Mouse (Mus musculus): Measurements from ENCODE around the gene Clhc1. TPM values are rescaled to one million over a fixed set of nuclear protein-coding genes. Genes with fewer than 3 reads are reported as not detected.
"Not testable (repeated sequence)": the region's sequence is repeated elsewhere in the genome, so short reads cannot be mapped to it uniquely, and the experiment has no call there.

The Clhc1 gene
- polyA plus RNA-seq, 1 experiment from 2014 or later = 0.05 TPM

DNA sequence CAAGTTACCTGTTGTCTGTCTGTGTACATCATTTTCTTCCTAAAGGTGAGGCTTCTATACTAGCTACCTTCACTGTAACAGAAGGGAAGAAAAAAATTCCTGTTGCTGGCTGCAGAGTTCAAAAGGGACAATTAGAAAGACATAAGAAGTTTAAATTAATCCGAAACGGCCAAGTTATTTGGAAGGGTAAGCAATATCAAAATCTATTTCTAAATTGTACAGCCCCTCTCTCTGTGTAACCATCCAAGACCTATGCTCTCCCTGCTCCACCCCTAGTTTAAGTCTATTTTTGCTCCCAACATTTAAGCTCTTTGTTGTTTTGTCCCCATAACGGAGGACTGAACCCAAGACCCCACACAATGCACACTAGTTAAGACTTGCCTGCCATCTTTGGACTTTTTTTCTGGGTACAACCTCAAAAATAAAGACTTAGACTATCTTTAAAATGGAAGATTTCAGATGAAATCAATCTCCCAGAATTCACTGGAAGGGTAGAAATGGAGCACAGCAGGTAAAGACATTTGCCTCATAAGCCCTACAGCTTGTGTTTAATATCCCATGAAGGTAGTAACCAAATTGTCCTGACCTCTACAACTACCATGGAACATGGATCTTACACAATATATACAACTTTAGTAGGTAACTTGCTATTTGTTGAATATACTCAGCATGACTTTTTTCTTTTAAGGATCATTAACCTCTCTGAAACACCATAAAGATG lies 3.4 kb upstream of the Clhc1 start:
- ATAC-seq (ENCODE audit: low read depth) (no peak), DNase-seq (no peak)
- Histone ChIP-seq H3K9ac (no peak overlapping the region), H3K4me3 (replicated peaks) (no peak overlapping the region), H3K4me2 (no peak overlapping the region), H3K27me3 (no peaks in the 10 kb centered on the region), H3K27ac (no peak overlapping the region), H3K36me3 (peaks cover 55% of the 10 kb centered on the region), H3K9me3 (replicated peaks) (no peaks in the 10 kb centered on the region), H3K4me1 (replicated peaks) (peaks cover 17% of the 10 kb centered on the region)
- 78% methylated on average over 3 of the region's 3 CpGs for WGBS (ENCODE audit: insufficient replicate concordance)

DNA sequence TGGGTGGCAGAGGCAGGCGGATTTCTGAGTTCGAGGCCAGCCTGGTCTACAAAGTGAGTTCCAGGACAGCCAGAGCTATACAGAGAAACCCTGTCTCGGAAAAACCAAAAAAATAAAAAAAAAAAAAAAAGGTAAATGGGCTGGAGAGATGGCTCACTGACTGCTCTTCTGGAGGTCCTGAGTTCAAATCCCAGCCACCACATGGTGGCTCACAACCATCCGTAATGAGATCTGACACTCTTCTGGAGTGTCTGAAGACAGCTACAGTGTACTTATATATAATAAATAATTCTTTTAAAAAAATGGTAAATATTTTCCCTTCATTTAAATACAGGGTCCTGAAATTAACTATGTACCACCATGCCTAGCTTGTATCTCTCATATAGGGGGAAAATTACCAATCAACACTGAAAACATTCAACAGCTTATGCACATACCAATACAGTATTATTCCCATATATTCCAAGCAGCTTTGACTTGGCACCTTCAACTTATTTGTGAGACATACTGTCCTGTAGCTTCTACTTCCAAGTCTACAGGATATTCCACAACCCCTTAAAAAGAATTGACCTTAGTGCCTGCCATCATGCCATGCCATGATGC lies 2.5 kb upstream of the Clhc1 start:
- WGBS (ENCODE audit: insufficient replicate concordance) = 65% methylated on average over 4 of the region's 4 CpGs
- DNase-seq; H3K27me3 ChIP-seq; H3K9me3 ChIP-seq (replicated peaks); ATAC-seq (ENCODE audit: low read depth); H3K9ac ChIP-seq; H3K27ac ChIP-seq: not testable (repeated sequence)
- peak overlapping the region; percentile 20; the same call in 1 of the 2 replicates for H3K4me3 ChIP-seq (replicated peaks)
- H3K4me2 ChIP-seq = peak overlapping the region; percentile 71
- H3K4me1 ChIP-seq (replicated peaks) = peaks cover 19% of the 10 kb centered on the region
- H3K36me3 ChIP-seq = peaks cover 53% of the 10 kb centered on the region

DNA sequence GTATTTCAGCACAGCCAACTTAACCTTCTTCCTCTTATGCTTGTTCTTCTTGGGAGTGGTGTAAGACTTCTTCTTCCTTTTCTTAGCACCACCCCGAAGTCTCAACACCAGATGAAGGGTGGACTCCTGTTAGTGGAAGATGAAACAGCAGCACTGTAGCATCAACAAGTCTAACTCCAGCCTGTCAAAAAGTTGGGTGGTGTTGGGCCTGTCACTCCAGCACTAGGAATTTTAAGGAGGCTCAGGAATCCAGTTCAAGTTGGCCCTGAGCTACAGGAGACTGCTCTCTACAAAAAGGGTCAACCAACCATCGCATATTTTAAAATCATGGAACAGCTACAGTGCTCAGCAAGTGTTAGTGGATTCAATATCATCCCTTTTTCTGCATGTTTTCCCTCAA lies 1.5 kb upstream of the Clhc1 start:
- peaks cover 49% of the 10 kb centered on the region for H3K36me3 ChIP-seq
- H3K4me3 ChIP-seq (replicated peaks) = peak overlapping the region; percentile 78
- not testable (repeated sequence) for ATAC-seq (ENCODE audit: low read depth); H3K27me3 ChIP-seq; DNase-seq; H3K9me3 ChIP-seq (replicated peaks)
- peak overlapping the region; percentile 89 for H3K9ac ChIP-seq
- peak overlapping the region; percentile 71 for H3K4me2 ChIP-seq
- 49% methylated on average over 2 of the region's 2 CpGs for WGBS (ENCODE audit: insufficient replicate concordance)
- H3K27ac ChIP-seq = peak overlapping the region; percentile 81
- H3K4me1 ChIP-seq (replicated peaks) = peaks cover 19% of the 10 kb centered on the region

DNA sequence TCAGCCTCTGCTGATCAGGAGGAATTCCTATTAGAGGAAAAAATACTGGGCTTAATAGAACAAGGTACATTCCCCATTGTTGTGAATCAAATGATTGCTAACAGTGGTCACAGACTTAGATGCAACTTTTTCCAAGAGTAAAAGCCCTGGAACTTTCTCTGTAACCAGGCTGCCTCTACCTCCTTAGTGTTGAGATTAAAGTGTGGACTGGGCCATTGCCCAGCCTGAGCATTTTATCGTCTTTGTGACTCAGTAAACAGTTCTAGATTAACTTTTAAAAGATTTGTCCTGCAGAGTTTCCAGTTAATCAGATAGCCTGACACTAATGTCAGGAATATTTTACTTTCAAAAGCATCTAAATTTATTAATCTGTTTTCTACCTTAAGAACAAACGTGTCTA lies 988 bp upstream of the Clhc1 start:
- H3K27ac ChIP-seq = peak overlapping the region; percentile 81
- ATAC-seq (ENCODE audit: low read depth) (no peak), DNase-seq (no peak)
- H3K9me3 ChIP-seq (replicated peaks) = no peaks in the 10 kb centered on the region
- WGBS (ENCODE audit: insufficient replicate concordance) = 3% methylated on average over 2 of the region's 2 CpGs
- peaks cover 19% of the 10 kb centered on the region for H3K4me1 ChIP-seq (replicated peaks)
- H3K4me2 ChIP-seq = peak overlapping the region; percentile 71
- peak overlapping the region; percentile 89 for H3K9ac ChIP-seq
- peaks cover 45% of the 10 kb centered on the region for H3K36me3 ChIP-seq
- no peaks in the 10 kb centered on the region for H3K27me3 ChIP-seq
- peak overlapping the region; percentile 78 for H3K4me3 ChIP-seq (replicated peaks)

DNA sequence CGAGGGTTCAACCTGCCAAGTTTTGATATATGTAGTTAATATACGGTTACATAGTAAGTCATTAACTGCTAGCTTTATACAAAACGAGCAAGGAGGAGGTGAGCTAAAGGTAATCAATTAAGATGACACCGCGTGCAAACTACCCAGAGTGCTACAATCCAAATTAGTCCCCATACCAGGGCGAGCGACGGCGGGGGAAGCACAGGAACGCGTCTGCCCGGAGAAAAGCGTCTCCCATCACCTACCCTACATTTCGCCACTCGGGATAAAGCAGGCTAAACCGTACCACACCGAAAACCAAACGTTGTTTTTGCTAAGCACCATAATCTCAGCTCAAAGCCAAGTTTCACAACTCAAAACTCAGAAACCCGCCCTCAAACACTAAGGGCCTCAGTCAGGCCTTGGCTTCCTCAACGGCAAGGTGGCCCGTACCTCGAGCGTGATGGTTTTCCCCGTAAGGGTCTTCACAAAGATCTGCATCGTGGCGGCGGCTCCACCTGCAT lies 450 bp upstream of the Clhc1 start:
- peak overlapping the region; percentile 71 for H3K4me2 ChIP-seq
- H3K4me3 ChIP-seq (replicated peaks) = peak overlapping the region; percentile 78
- H3K4me1 ChIP-seq (replicated peaks) = peaks cover 19% of the 10 kb centered on the region
- peak overlapping the region; percentile 81 for H3K27ac ChIP-seq
- under 1% methylated on average over 27 of the region's 27 CpGs for WGBS (ENCODE audit: insufficient replicate concordance)
- peak overlapping the region; percentile 89 for H3K9ac ChIP-seq
- ATAC-seq (ENCODE audit: low read depth) = no peak
- no peaks in the 10 kb centered on the region for H3K9me3 ChIP-seq (replicated peaks)
- H3K36me3 ChIP-seq = peaks cover 40% of the 10 kb centered on the region
- no peak for DNase-seq
- H3K27me3 ChIP-seq = no peaks in the 10 kb centered on the region

DNA sequence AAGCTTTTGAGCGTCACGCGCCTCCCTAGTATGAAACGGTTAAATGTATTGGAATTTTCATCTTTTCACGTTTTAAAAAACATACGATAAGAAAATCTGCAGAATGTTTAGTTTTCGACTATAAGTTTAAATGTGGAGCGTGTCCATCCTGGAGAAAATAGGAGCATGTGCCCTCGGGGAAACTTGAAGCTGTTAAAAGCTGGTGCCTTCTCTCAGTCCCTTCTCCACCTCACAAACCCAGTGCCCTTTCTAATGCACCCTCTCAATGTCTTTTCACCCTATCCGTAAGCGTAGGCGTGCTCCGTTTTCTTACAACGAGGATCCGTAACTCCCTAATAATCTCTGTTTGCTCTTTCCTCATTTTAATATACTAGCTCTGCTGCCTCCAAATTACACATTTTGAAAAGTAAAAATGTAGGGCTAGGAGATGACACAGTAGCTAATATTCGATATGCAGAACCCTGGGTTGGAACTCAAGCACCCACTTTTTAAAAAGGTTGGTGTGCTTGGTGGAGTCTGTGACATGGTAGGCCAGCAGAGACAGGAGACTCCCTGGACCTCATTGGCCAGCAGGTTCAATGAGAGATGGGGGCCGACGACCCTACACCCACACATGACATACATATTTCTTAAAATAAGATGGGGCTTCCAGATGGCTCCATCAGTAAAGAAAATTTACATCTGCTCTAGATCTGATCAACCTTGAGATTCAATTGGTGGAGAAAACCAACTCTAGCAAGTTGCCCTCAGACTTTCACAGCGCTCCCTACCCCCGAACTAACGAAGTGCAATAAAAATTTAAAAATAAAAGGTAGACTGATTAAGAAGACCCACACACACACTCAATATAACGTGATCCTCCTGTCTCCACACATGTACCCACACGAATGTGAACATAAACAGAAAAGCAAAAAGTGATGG lies 1.0 kb downstream of the Clhc1 start:
- ATAC-seq (ENCODE audit: low read depth) (no peak), DNase-seq (no peak)
- Histone ChIP-seq H3K4me3 (replicated peaks) (peak overlapping the region; percentile 78), H3K9ac (peak overlapping the region; percentile 89), H3K4me2 (peak overlapping the region; percentile 87), H3K9me3 (replicated peaks) (no peaks in the 10 kb centered on the region), H3K27ac (peak overlapping the region; percentile 81), H3K27me3 (no peaks in the 10 kb centered on the region), H3K4me1 (replicated peaks) (peaks cover 19% of the 10 kb centered on the region), H3K36me3 (peaks cover 29% of the 10 kb centered on the region)
- 16% methylated on average over 23 of the region's 23 CpGs for WGBS (ENCODE audit: insufficient replicate concordance)

DNA sequence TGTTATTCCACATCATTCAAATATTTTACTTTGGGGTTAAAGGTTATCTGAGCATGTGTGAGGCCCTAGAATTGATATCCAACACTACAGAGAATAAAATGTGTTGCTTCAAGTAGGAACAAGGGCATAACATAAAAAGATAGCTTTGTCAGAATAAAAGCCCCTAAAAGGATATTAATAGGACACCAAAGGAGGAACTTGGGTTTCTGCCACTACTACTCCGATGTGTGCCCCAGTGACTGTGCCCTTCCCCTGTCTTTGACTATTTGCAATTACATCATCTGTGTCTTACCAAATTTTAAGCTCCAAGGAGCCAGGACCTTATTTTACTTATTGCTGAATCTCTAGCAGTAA lies 1.7 kb downstream of the Clhc1 start:
- H3K27me3 ChIP-seq = no peaks in the 10 kb centered on the region
- WGBS (ENCODE audit: insufficient replicate concordance) = 25% methylated on average over 1 of the region's 1 CpGs
- peak overlapping the region; percentile 87 for H3K4me2 ChIP-seq
- H3K4me3 ChIP-seq (replicated peaks) = no peak overlapping the region
- no peaks in the 10 kb centered on the region for H3K9me3 ChIP-seq (replicated peaks)
- ATAC-seq (ENCODE audit: low read depth) (no peak), DNase-seq (no peak)
- H3K36me3 ChIP-seq = peaks cover 23% of the 10 kb centered on the region
- H3K4me1 ChIP-seq (replicated peaks) = peaks cover 19% of the 10 kb centered on the region
- peak overlapping the region; percentile 89; the same call in 1 of the 2 replicates for H3K9ac ChIP-seq
- no peak overlapping the region for H3K27ac ChIP-seq

DNA sequence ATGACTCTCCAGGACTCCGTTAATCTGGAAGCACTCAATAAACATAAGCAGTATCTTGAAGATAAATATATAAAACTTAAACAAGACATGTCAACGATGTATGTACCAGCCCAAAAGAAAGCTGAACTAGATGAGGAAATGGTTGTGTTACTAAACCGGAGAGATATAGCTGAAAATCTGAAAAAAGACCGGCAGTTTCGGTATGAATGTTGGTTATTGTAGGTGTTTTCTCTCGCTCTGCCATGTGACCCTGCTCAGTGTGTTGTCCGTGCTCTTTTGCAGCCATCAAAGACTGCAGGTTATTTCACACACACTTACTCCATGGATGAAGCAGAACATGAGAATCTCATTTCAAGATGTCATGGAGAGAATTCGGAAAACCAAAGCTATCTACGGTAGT lies 12.7 kb downstream of the Clhc1 start:
- Histone ChIP-seq H3K9me3 (replicated peaks) (no peaks in the 10 kb centered on the region), H3K27me3 (no peaks in the 10 kb centered on the region), H3K9ac (no peak overlapping the region), H3K4me1 (replicated peaks) (no peaks in the 10 kb centered on the region), H3K36me3 (no peaks in the 10 kb centered on the region), H3K4me3 (replicated peaks) (no peak overlapping the region), H3K4me2 (no peak overlapping the region), H3K27ac (no peak overlapping the region)
- DNase-seq (no peak), ATAC-seq (ENCODE audit: low read depth) (no peak)
- WGBS (ENCODE audit: insufficient replicate concordance) = 74% methylated on average over 9 of the region's 9 CpGs

DNA sequence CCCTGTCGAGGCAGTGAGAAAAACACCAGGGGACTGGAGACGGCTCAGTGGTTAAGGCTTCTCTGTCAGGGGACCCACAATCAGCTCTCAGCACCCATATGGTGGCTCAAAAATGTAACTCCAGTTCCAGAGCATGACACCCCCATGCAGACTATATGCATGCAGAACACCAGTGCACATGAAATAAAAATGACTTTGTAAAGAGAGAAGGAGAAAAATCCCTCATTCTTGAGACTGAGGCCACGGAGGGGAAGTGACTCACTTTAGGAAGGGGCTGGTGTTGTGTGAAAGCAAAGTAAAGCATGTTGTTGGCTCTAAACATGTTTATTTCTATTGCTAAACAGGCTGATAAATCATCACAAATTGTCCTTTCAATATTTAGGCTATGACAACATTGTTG lies 13.2 kb downstream of the Clhc1 start:
- H3K4me2 ChIP-seq = no peak overlapping the region
- no peak overlapping the region for H3K9ac ChIP-seq
- no peaks in the 10 kb centered on the region for H3K27me3 ChIP-seq
- ATAC-seq (ENCODE audit: low read depth) (no peak), DNase-seq (no peak)
- H3K4me1 ChIP-seq (replicated peaks) = no peaks in the 10 kb centered on the region
- no peak overlapping the region for H3K4me3 ChIP-seq (replicated peaks)
- H3K36me3 ChIP-seq = no peaks in the 10 kb centered on the region
- H3K9me3 ChIP-seq (replicated peaks) = no peaks in the 10 kb centered on the region
- no peak overlapping the region for H3K27ac ChIP-seq
- WGBS (ENCODE audit: insufficient replicate concordance) = 69% methylated on average over 3 of the region's 3 CpGs

DNA sequence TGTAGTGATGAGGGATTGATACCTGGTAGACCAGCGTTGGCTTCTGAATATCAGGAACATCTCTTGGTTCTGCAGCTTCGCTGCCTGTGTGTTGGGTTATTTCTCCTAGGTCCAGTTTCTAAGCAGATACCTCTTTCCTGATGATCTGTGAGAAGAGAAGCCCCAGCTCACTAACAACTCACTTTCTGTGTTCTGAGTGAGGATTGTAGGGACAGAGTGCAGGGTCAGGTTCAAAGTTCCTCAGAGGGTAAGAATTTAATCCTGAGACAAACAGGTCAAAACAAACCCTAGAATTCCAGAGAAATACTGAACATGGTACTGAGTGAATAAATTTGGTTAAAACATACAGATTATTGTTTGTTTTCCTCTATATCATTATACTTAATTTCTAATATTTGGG lies 15.7 kb downstream of the Clhc1 start:
- H3K4me1 ChIP-seq (replicated peaks) = no peaks in the 10 kb centered on the region
- H3K9me3 ChIP-seq (replicated peaks) = no peaks in the 10 kb centered on the region
- no peak for ATAC-seq (ENCODE audit: low read depth)
- H3K27ac ChIP-seq = no peak overlapping the region
- DNase-seq = no peak
- WGBS (ENCODE audit: insufficient replicate concordance) = 65% methylated on average over 2 of the region's 2 CpGs
- H3K36me3 ChIP-seq = no peaks in the 10 kb centered on the region
- no peak overlapping the region for H3K4me2 ChIP-seq
- no peak overlapping the region for H3K4me3 ChIP-seq (replicated peaks)
- H3K27me3 ChIP-seq = no peaks in the 10 kb centered on the region
- H3K9ac ChIP-seq = no peak overlapping the region

DNA sequence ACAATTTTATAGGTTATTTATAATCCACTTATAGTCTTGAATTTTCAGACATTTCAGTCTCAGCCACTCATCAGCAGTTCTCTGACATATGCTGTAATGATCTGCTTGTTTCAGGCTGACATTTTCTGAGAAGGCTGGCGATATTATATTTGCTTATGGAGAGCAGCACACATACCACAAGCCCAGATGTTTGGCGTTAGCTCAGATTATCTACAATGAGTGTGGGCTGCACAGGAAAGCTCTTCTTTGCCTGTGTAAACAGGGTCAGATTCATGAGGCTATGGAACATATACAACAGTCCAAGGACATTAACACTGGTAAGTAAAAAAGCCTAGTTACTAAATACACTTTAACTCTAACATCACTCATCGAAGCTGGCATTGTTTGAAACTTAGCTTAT lies 23.8 kb downstream of the Clhc1 start:
- ATAC-seq (ENCODE audit: low read depth) (no peak), DNase-seq (no peak)
- no peaks in the 10 kb centered on the region for H3K36me3 ChIP-seq
- no peak overlapping the region for H3K4me3 ChIP-seq (replicated peaks)
- no peaks in the 10 kb centered on the region for H3K9me3 ChIP-seq (replicated peaks)
- no peak overlapping the region for H3K4me2 ChIP-seq
- no peaks in the 10 kb centered on the region for H3K4me1 ChIP-seq (replicated peaks)
- no peak overlapping the region for H3K9ac ChIP-seq
- H3K27me3 ChIP-seq = no peaks in the 10 kb centered on the region
- no peak overlapping the region for H3K27ac ChIP-seq
- WGBS (ENCODE audit: insufficient replicate concordance) = 35% methylated on average over 3 of the region's 3 CpGs

Data from liver, embryonic 13.5 days (tissue).